Mouse (Mus musculus): ENCODE results near the gene Rrbp1.

Gene Rrbp1

DNA sequence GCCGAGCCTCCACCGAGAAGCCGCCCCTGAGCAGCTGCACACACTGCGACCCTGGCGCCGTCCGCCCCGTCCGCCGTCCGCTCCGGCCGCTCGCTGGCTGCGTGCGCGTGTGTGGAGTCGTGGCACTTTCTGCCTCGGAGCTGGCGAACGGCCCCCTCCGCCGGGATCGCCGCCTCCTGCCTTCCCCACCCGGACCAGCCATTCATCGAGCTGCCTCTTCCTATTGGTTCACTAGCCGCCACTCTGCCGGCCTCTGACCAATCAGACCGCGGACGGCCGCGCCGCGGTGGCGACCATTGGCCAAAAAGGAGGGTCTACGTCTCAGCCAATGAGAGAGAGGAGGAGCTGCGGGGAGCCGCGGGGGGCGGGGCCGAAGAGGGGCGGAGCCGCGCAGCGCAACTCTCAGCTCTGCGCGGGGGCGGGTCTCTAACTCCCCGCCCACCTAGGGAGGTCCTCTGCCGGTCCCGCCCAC is at the start of gene Rrbp1:
Rrbp1 (minus strand) TSS at position 184 of the 472 bp plus-strand sequence.
- peak; percentile 99 for DNase-seq (ENCODE audit: low read depth, low spot score)

- no peak for DNase-seq (ENCODE audit: low read depth, low spot score)
Observed at GRCm38 (mm10) chr2:144057735-144058134, 46.7 kb upstream of the Rrbp1 start.

DNA sequence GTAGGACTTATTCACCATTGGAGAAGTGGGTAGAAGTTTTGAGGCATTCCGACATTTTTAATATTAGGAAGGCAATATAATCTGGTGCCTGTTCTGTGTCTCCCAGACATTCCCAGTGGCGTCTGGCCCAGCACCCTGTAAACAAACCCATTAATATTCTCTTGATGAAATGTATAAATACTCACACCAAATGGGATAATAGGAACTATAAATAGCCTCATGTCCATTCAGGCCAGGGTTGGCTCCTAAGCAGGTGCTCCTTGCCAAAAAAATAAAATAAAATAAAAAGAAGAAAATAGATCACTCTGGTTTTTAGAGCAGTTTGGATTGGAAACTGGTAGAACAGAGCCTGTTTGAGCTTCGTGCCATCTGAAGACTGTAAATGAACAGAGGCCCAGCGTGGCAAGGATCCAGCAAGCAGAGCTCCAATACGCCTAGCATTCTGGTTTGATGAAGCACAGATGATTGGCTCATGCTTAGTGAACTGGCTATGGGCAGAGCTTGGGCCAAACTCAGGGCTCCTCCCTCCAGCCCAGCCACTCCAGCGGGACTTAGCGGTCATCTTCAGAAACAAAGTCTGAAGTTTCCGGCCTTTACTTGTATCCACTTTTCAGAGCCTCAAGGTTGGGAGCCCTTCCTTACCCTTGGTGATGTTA is 41.5 kb upstream of the Rrbp1 start:
- DNase-seq (ENCODE audit: low read depth, low spot score): no peak

DNA sequence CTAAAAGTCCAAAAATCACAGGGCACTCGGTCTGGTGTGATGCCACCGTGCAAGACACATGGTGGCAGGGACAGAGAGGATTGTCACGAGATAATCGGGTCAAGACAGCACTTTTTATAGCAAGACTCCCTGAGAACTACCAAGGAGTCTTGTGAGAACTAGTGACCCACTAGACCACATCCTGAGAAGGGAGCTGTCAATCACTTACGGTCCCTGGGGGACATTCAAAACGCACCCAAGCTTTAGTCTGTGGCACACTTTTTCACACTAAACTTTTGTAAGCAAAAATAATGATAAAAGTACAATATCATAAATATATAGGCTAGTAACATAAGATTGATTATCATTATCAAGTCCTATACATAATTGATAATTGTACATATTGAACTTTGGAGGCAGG is 39.8 kb upstream of the Rrbp1 start:
- no peak for DNase-seq (ENCODE audit: low read depth, low spot score)

DNA sequence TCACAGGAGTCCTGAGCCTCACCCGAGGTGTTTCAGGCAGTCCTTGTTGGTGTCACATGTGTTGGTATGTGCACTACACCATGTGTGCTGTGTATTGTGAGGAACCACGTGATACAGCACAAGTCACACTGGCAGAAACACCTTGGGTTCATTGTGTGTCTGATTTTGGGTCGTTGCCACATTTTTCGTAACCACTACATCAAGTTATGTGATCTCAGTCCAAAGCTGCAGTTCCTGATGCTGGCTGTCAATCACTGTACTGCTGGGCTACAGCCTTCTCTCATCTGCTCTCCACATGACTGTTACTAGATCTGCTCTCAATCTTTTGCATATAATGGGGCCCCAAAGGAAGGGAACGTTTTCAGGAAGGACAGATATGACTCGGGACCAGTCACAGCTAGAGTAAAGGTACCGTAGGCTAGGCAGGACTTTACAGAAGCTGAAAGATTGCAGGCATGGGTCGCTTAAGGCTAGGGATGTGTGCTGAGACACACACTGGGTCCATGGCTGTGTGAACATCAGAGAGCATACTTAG is 39.1 kb upstream of the Rrbp1 start:
- DNase-seq (ENCODE audit: low read depth, low spot score): no peak

- DNase-seq (ENCODE audit: low read depth, low spot score): no peak
Observed at GRCm38 (mm10) chr2:144046916-144047315, 35.9 kb upstream of the Rrbp1 start.

- DNase-seq (ENCODE audit: low read depth, low spot score): no peak
Observed at GRCm38 (mm10) chr2:144045756-144046560, 34.9 kb upstream of the Rrbp1 start.

- DNase-seq (ENCODE audit: low read depth, low spot score): no peak
Observed at GRCm38 (mm10) chr2:144044726-144045125, 33.7 kb upstream of the Rrbp1 start.

- no peak for DNase-seq (ENCODE audit: low read depth, low spot score)
Observed at GRCm38 (mm10) chr2:144032664-144033063, 21.6 kb upstream of the Rrbp1 start, which contains the start of gene Banf2. Gene Banf2, plus strand, starts transcription at chr2:144033059.

GRCm38 (mm10) chr2:144030791-144031190 is 19.7 kb upstream of the Rrbp1 start:
- no peak for DNase-seq (ENCODE audit: low read depth, low spot score)

GRCm38 (mm10) chr2:144026456-144026855 is 15.4 kb upstream of the Rrbp1 start:
- no peak for DNase-seq (ENCODE audit: low read depth, low spot score)

DNA sequence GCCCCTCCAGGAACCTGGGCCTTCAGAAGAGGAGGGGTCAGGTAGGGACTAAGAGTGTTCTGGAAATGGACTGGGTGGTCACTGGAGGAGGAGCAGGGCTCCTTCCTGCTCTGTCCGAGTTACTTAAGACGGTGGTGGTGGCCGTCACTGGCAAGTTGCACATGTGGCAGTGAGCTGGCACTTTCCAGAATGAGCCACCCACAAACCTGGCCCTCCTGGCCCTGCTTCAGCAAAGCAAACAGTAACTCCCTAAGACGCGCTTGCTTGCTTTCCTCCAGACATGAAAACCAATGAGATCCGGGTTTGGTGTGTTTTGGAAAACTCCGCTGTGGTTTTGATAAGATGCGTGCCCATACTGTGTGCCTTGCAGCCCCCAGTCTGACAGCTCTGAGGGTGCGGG is 14.3 kb upstream of the Rrbp1 start:
- no peak for DNase-seq (ENCODE audit: low read depth, low spot score)

GRCm38 (mm10) chr2:144022441-144022840 is 11.4 kb upstream of the Rrbp1 start:
- no peak for DNase-seq (ENCODE audit: low read depth, low spot score)

DNA sequence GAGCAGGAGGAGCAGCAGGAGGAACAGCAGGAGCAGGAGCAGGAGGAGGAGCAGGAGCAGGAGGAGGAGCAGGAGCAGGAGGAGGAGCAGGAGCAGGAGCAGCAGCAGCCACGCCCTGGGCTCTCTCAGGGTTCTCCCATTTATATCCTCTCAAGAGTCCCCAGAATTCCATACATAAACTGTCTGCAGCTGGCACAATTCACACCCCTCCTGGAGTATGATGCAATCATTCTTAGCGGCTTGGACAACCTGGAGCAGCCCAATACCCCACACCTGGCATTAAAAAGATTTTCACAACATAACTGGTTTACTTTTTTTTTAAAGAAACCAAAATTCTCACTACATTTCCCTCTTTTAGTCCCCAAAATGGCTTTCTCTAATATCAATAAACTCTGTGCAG is 8.9 kb upstream of the Rrbp1 start:
- DNase-seq (ENCODE audit: low read depth, low spot score): no peak

- no peak for DNase-seq (ENCODE audit: low read depth, low spot score)
Observed at GRCm38 (mm10) chr2:144015861-144016260, 4.8 kb upstream of the Rrbp1 start.

DNA sequence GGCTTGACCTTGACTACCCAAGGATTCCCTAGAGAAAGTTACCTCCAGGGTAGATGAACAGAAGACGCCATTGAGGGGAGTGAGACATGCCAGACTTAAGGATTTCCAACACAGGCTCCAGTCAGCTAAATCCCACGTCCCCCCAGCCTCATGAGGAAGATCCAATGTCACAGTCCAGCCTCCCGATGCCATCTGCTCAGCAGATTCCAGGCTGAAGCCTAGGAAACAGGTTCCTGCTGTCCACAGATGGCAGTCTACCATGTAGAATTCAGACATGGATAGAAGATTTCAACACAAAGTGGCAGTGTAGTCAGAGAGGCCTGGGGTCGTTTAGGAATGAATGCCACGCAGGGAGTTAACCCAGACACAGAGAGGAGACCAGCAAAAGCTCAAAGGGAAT is 3.4 kb upstream of the Rrbp1 start:
- no peak for DNase-seq (ENCODE audit: low read depth, low spot score)

DNA sequence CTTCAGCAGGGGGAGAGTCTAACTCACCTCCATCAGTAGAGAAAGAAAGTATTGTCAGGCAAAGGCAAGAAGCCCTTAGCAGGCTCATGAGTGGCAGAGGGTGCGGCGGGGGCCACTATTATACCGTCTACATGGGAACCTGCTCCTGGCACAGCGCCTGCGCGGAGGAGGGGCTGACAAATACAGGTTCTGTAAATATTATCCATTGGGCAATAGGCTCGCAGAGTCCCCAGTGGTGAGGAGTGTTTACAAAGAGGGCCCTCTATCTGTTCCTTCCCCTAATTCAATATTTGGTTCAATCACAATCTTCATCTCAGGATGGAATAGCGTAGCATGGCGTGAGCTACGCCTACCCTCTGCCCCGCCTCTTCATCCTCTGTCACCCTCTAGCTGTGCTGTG is 3.0 kb upstream of the Rrbp1 start:
- no peak for DNase-seq (ENCODE audit: low read depth, low spot score)

DNA sequence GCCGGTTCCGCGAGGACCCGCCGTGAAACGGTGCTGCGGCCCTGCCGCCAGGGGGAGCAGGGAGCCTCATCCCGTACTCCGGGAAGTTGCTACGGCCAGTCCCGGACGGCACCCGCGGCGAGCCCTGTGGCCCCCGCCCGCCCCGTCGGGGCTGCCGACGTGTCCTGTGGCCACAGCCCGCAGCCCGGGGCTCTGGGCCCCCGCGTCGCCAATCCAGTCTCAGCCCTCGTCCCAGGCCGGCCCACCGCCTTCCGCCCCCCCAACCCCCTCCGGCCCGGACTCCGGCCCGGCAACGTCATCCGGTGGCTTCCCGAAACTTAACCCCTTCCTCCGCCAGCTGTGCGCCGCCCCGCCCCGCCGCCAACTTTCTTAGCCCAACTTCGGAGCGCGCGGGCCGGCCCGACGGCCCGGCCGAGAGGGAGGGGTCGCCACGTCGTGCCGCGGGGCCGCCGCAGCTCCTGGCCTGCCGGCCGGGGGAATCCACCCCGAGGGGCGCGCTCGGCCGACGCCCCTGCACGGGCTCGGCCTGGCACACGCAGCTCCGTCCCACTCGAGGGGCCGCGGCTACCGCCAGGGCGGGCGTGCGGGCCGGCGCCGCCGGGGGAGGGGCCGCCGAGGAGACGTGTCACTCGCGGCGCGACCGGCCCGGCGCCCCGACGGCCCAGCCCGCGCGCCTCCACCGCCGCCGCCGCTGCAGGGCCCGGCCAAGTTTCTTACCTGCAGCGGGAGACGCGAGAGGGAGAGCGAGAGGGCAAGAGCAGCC is 600 bp downstream of the Rrbp1 start:
- peak; percentile 75 for DNase-seq (ENCODE audit: low read depth, low spot score)

DNA sequence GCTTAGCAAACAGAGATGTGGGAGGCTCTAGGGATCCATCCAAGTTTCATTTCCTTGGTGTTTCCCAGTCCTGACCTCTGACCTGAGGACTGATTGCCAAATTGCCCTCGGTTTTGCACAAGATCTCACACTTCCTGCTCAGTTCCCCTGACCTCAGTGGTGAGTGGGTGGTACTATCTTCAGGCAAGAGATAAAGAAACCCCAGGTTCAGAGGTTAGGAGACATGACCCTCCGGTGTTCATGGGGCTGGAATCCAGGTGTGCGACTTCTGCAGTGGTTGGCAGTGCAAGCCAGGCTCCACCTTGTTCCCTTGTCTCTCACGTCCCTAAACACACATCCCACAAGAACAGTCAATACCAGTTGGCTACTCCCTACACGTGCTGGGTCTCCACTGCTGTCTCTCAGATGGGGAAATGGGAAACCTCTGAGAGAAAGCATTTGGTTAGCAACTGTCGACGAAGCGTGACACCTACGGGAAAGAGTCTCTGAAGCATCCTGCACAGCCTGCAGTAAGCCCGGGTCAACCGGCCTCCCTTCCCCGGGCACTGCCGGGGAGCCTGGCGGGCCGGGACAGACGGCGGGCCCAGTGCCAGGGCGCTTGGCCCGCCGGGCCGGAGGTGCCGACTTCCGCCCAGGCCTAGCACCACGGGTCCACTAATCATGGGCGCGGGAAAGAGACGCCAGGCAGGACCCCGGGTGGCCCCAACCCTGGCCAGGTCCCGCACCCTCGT is 1.3 kb downstream of the Rrbp1 start:
- DNase-seq (ENCODE audit: low read depth, low spot score): peak; percentile 25

DNA sequence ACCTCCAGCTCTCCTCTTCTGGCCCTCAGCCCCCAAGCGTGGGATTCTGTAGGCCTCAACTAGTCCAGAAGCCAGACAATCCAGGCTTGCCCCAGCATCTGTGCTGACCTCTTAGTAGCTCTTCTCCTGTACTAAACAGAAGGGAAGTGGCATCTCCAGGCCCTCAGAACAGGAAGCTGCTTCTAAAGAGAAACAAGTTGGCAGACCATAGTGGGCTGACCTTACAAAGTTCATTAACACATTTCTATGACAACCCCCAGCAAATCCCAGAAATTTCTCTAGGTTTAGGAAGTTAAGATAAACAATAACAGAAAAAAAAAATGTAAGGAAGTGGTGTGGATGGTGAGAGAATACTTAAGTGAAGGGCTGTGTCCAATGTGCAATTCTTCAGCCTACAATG is 2.0 kb downstream of the Rrbp1 start:
- DNase-seq (ENCODE audit: low read depth, low spot score): no peak

GRCm38 (mm10) chr2:144007211-144007610 is 3.9 kb downstream of the Rrbp1 start:
- no peak for DNase-seq (ENCODE audit: low read depth, low spot score)

Data from forelimb bud, embryonic 11.5 days (tissue).